4 mouse cellular contexts compared by ENCODE assay signal in the genomic region with DNA sequence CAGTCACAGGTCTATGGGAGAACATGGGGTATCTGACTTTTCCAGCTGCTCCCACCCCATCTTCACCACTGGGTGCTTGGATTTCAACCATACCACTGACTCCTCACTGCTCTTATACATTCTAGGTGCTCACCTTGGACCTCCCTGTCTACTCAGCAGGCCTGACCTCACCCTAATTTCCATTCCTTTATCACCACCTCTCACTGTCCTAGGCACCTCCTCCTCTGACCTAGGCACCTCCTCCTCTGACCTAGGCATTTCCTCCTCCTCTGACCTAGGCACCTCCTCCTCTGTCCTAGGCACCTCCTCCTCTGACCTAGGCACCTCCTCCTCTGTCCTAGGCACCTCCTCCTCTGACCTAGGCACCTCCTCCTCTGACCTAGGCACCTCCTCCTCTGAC. TPM values are rescaled to one million over a fixed set of nuclear protein-coding genes. Genes with fewer than 3 reads are reported as not detected.
"Had no signal": no experiment of that assay in that cellular context is flagged by ENCODE, and none has a peak within 500 bp of the region (broad histone marks: within the 10 kb centered on the region; RNA-seq: fewer than 3 reads in every experiment).

No protein-coding gene starts in this region.

RNA-seq across cellular contexts. Expression of gene Emilin3, which starts 45.2 kb away (rescaled TPM):
- total RNA-seq: liver, adult 2 months; megakaryocyte progenitor cell, adult 5-6 weeks; megakaryocyte, adult 5-6 weeks; monocyte, adult 5-6 weeks had no signal
